Mouse (Mus musculus): Measurements from ENCODE around the gene Mif4gd.

DNA sequence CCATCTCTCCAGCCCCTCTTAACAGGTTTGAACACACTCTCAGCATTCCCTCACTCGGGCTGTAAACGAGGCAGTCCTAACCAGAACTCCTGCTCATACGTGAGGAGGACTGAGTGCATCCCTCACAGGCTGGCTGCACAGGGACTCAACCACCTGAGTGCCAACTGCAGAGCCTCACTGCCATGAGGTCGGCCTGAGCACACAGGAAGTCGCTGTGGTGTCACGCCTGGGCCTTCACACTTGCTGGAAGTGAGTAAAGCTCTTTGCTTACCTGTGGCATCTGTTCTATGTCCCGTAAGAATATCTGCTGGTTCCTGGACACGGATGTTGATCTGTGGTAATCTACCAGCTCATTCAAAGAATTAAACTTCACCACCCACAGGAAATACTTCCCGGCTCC lies 33.7 kb upstream of the Mif4gd start:
- TF ChIP-seq CTCF (IDR thresholded peaks at IDR 0.05; ENCODE audit: borderline replicate concordance, control insufficient read depth, extremely low read depth, insufficient read depth, low read length, poor library complexity) (no peak), POLR2A (IDR thresholded peaks at IDR 0.05; ENCODE audit: control insufficient read depth, extremely low read depth, insufficient read depth, low read length, poor library complexity) (no peak)
